Mouse (Mus musculus) midbrain, embryonic 10.5 days (tissue): Measurements from ENCODE around the gene Nfib. TPM values are rescaled to one million over a fixed set of nuclear protein-coding genes. Genes with fewer than 3 reads are reported as not detected.

ENCODE experiments used
- DNase-seq: peaks from one replicate; pipeline ENCODE4 v3.0.0-alpha.2; 2017; ENCODE audit warnings: low spot score
- H3K27ac ChIP-seq: fragments of 300-500 bp; sonication (generic); replicated peaks from 2 replicates; pipeline ENCODE4 v1.5.1; 2016; ENCODE audit warnings: mild to moderate bottlenecking
- H3K27me3 ChIP-seq: fragments of 300-500 bp; sonication (generic); 2 replicates; pipeline ENCODE4 v1.6.1; 2016; ENCODE audit warnings: low read depth, mild to moderate bottlenecking; ENCODE audit not compliant: poor library complexity, severe bottlenecking
- H3K36me3 ChIP-seq: fragments of 300-500 bp; sonication (generic); 2 replicates; pipeline ENCODE4 v1.6.1; 2016; ENCODE audit warnings: mild to moderate bottlenecking, moderate library complexity
- H3K4me1 ChIP-seq: fragments of 300-500 bp; sonication (generic); 2 replicates; pipeline ENCODE4 v1.6.1; 2016
- H3K4me3 ChIP-seq: fragments of 300-500 bp; sonication (generic); 2 replicates; pipeline ENCODE4 v1.5.1; 2016; ENCODE audit warnings: mild to moderate bottlenecking, moderate library complexity
- H3K9me3 ChIP-seq: fragments of 300-500 bp; sonication (generic); replicated peaks from 2 replicates; pipeline ENCODE4 v1.6.1; 2016; ENCODE audit warnings: mild to moderate bottlenecking
- WGBS: fragments of 180-500 bp; shearing (Covaris S2); methylation state at CpG from one replicate; pipeline ENCODE4 v1.1.7; 2016; 5-methylcytosine and 5-hydroxymethylcytosine counted together
- polyA plus RNA-seq: library from polyadenylated mRNA; unstranded; fragments of >200 nt; fragmentation: Nextera tagmentation; extraction: Ambion mirVana; gene quantifications from 2 replicates; pipeline ENCODE4 v1.2.1, GENCODE M21; 2016

The Nfib gene
- polyA plus RNA-seq, 1 experiment from 2014 or later = 9.8 TPM

GRCm38 (mm10) chr4:82638251-82638650 is 67.3 kb downstream of the Nfib start:
- Histone ChIP-seq H3K4me3 (no peak overlapping the region), H3K4me1 (no peaks in the 10 kb centered on the region), H3K9me3 (no peaks in the 10 kb centered on the region), H3K36me3 (no peaks in the 10 kb centered on the region), H3K27ac (no peak overlapping the region), H3K27me3 (no peaks in the 10 kb centered on the region)
- no peak for DNase-seq
- 92% methylated on average over 9 of the region's 9 CpGs for WGBS

GRCm38 (mm10) chr4:82637633-82638032 is 67.9 kb downstream of the Nfib start:
- Histone ChIP-seq H3K9me3 (no peaks in the 10 kb centered on the region), H3K36me3 (no peaks in the 10 kb centered on the region), H3K27me3 (no peaks in the 10 kb centered on the region), H3K27ac (no peak overlapping the region), H3K4me1 (no peaks in the 10 kb centered on the region), H3K4me3 (no peak overlapping the region)
- 90% methylated on average over 4 of the region's 4 CpGs for WGBS
- no peak for DNase-seq

GRCm38 (mm10) chr4:82636658-82637057 is 68.9 kb downstream of the Nfib start:
- no peaks in the 10 kb centered on the region for H3K36me3 ChIP-seq
- no peak overlapping the region for H3K27ac ChIP-seq
- 42% methylated on average over 5 of the region's 5 CpGs for WGBS
- DNase-seq = no peak
- H3K27me3 ChIP-seq = no peaks in the 10 kb centered on the region
- H3K4me3 ChIP-seq = no peak overlapping the region
- H3K9me3 ChIP-seq = no peaks in the 10 kb centered on the region
- H3K4me1 ChIP-seq = no peaks in the 10 kb centered on the region

GRCm38 (mm10) chr4:82635881-82636280 is 69.7 kb downstream of the Nfib start:
- no peak for DNase-seq
- Histone ChIP-seq H3K4me1 (no peaks in the 10 kb centered on the region), H3K27me3 (no peaks in the 10 kb centered on the region), H3K27ac (no peak overlapping the region), H3K9me3 (no peaks in the 10 kb centered on the region), H3K36me3 (no peaks in the 10 kb centered on the region), H3K4me3 (no peak overlapping the region)
- WGBS = 70% methylated on average over 5 of the region's 5 CpGs

GRCm38 (mm10) chr4:82635118-82635517 is 70.4 kb downstream of the Nfib start:
- DNase-seq = no peak
- H3K27ac ChIP-seq = no peak overlapping the region
- no peaks in the 10 kb centered on the region for H3K27me3 ChIP-seq
- H3K4me3 ChIP-seq = no peak overlapping the region
- H3K4me1 ChIP-seq = no peaks in the 10 kb centered on the region
- 93% methylated on average over 11 of the region's 11 CpGs for WGBS
- no peaks in the 10 kb centered on the region for H3K9me3 ChIP-seq
- no peaks in the 10 kb centered on the region for H3K36me3 ChIP-seq

GRCm38 (mm10) chr4:82634365-82634764 is 71.2 kb downstream of the Nfib start:
- no peaks in the 10 kb centered on the region for H3K27me3 ChIP-seq
- H3K36me3 ChIP-seq = no peaks in the 10 kb centered on the region
- H3K4me3 ChIP-seq = no peak overlapping the region
- no peak overlapping the region for H3K27ac ChIP-seq
- DNase-seq = no peak
- no peaks in the 10 kb centered on the region for H3K4me1 ChIP-seq
- 84% methylated on average over 7 of the region's 7 CpGs for WGBS
- H3K9me3 ChIP-seq = no peaks in the 10 kb centered on the region

GRCm38 (mm10) chr4:82624285-82625045 is 81.1 kb downstream of the Nfib start:
- H3K27ac ChIP-seq = no peak overlapping the region
- H3K36me3 ChIP-seq = no peaks in the 10 kb centered on the region
- DNase-seq = no peak
- 87% methylated on average over 8 of the region's 8 CpGs for WGBS
- H3K9me3 ChIP-seq = no peaks in the 10 kb centered on the region
- peaks cover 6% of the 10 kb centered on the region for H3K4me1 ChIP-seq
- H3K27me3 ChIP-seq = no peaks in the 10 kb centered on the region
- no peak overlapping the region for H3K4me3 ChIP-seq

- H3K36me3 ChIP-seq = no peaks in the 10 kb centered on the region
- no peak for DNase-seq
- H3K27ac ChIP-seq = no peak overlapping the region
- H3K9me3 ChIP-seq = no peaks in the 10 kb centered on the region
- H3K4me3 ChIP-seq = no peak overlapping the region
- peaks cover 6% of the 10 kb centered on the region for H3K4me1 ChIP-seq
- H3K27me3 ChIP-seq = no peaks in the 10 kb centered on the region
- 88% methylated on average over 4 of the region's 4 CpGs for WGBS
These were observed 81.7 kb downstream of the Nfib start for GRCm38 (mm10) chr4:82623835-82624234.

- Histone ChIP-seq H3K9me3 (no peaks in the 10 kb centered on the region), H3K27ac (no peak overlapping the region), H3K36me3 (no peaks in the 10 kb centered on the region), H3K27me3 (no peaks in the 10 kb centered on the region), H3K4me3 (no peak overlapping the region), H3K4me1 (peaks cover 6% of the 10 kb centered on the region)
- no peak for DNase-seq
- 95% methylated on average over 12 of the region's 12 CpGs for WGBS
These were observed 82.4 kb downstream of the Nfib start for GRCm38 (mm10) chr4:82623081-82623538.

- Histone ChIP-seq H3K4me1 (peaks cover 6% of the 10 kb centered on the region), H3K27me3 (no peaks in the 10 kb centered on the region), H3K9me3 (no peaks in the 10 kb centered on the region), H3K4me3 (no peak overlapping the region), H3K27ac (0 out of 2 replicates have a peak overlapping the region, but pooled peaks have one; percentile 49), H3K36me3 (no peaks in the 10 kb centered on the region)
- 42% methylated on average over 3 of the region's 3 CpGs for whole genome bisulfite sequencing
- DNase-seq = no peak
These were observed 83.2 kb downstream of the Nfib start for GRCm38 (mm10) chr4:82622321-82622836.

- Histone ChIP-seq H3K27me3 (no peaks in the 10 kb centered on the region), H3K27ac (no peak overlapping the region), H3K9me3 (no peaks in the 10 kb centered on the region), H3K4me1 (peaks cover 10% of the 10 kb centered on the region), H3K36me3 (no peaks in the 10 kb centered on the region), H3K4me3 (no peak overlapping the region)
- DNase-seq = no peak
- 77% methylated on average over 12 of the region's 12 CpGs for WGBS
These were observed 86.0 kb downstream of the Nfib start for GRCm38 (mm10) chr4:82619539-82619941.

GRCm38 (mm10) chr4:82619003-82619402 is 86.5 kb downstream of the Nfib start:
- H3K36me3 ChIP-seq = no peaks in the 10 kb centered on the region
- peaks cover 14% of the 10 kb centered on the region for H3K4me1 ChIP-seq
- DNase-seq = no peak
- no peaks in the 10 kb centered on the region for H3K27me3 ChIP-seq
- H3K4me3 ChIP-seq = no peak overlapping the region
- H3K27ac ChIP-seq = no peak overlapping the region
- 85% methylated on average over 2 of the region's 2 CpGs for WGBS
- H3K9me3 ChIP-seq = no peaks in the 10 kb centered on the region

- Histone ChIP-seq H3K9me3 (no peaks in the 10 kb centered on the region), H3K4me1 (peaks cover 15% of the 10 kb centered on the region), H3K27ac (no peak overlapping the region), H3K4me3 (no peak overlapping the region), H3K27me3 (no peaks in the 10 kb centered on the region), H3K36me3 (no peaks in the 10 kb centered on the region)
- no peak for DNase-seq
- 94% methylated on average over 10 of the region's 10 CpGs for WGBS
These were observed 88.3 kb downstream of the Nfib start for GRCm38 (mm10) chr4:82617257-82617656.
